Mouse (Mus musculus): ENCODE results near the gene Ltb4r1.

Ltb4r1 gene

DNA sequence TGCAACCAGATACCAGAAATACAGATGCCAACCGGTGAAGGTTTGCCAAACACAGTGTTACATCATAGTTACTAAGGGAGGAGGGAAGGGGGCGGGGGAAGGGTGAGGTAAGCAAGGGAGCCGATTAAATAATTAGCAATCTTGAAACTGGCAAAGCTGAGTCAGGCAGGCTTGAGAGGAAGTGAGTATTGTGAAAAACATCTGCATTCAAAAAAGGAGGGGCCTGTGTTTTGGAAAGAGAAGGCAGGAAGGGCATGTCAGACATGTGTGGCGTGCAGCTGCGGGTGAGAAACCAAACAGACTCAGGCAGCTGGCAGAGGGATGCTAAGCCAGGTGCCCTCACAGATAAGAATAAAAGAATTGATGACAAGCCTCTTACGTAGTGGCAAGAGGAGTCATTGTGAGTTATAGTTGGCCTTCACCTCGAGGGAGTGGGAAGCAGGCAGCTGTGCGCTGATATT, 41.3 kb upstream of the Ltb4r1 start:
- H3K9me3 ChIP-seq (ENCODE audit: low read length) = no peaks in the 10 kb centered on the region
- H3K36me3 ChIP-seq (ENCODE audit: insufficient read depth, low read length) = peaks cover 15% of the 10 kb centered on the region
- H3K4me3 ChIP-seq (replicated peaks; ENCODE audit: low read length) = no peak overlapping the region
- TF ChIP-seq NANOG (IDR thresholded peaks at IDR 0.05; ENCODE audit: borderline replicate concordance, low read length) (no peak), CTCF (conservative IDR thresholded peaks at IDR 0.05; ENCODE audit: low read length) (no peak)
- peaks cover 55% of the 10 kb centered on the region for H3K4me1 ChIP-seq (replicated peaks; ENCODE audit: low read depth, low read length)
- peaks cover 5% of the 10 kb centered on the region; the same call in 1 of the 2 replicates for H3K27me3 ChIP-seq (ENCODE audit: insufficient read depth, low read length)

DNA sequence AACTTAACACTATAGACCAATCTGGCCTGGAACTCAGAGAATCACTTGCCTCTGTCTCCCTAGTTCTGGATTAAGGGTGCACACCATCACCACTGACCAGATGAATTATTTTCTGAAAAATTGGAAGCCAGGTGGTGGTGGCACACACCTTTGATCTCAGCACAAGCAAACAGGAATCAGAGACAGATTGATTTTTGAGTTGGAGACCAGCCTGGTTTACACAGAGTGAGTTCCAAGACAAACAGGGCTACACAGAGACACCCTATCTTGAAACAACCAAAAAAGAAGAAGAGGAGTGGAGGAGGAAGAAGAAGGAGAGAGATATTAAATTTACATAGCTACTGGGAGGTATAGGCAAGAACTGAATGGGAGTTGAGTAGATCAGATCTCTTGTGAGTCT, 39.5 kb upstream of the Ltb4r1 start:
- peaks cover 37% of the 10 kb centered on the region for H3K4me1 ChIP-seq (replicated peaks; ENCODE audit: low read depth, low read length)
- H3K27me3 ChIP-seq (ENCODE audit: insufficient read depth, low read length) = peaks cover 19% of the 10 kb centered on the region
- no peak overlapping the region for H3K4me3 ChIP-seq (replicated peaks; ENCODE audit: low read length)
- TF ChIP-seq NANOG (IDR thresholded peaks at IDR 0.05; ENCODE audit: borderline replicate concordance, low read length) (no peak), CTCF (conservative IDR thresholded peaks at IDR 0.05; ENCODE audit: low read length) (no peak), POU5F1 (IDR thresholded peaks at IDR 0.05; ENCODE audit: borderline replicate concordance, low read length) (no peak)
- H3K36me3 ChIP-seq (ENCODE audit: insufficient read depth, low read length) = no peaks in the 10 kb centered on the region
- no peaks in the 10 kb centered on the region for H3K9me3 ChIP-seq (ENCODE audit: low read length)

DNA sequence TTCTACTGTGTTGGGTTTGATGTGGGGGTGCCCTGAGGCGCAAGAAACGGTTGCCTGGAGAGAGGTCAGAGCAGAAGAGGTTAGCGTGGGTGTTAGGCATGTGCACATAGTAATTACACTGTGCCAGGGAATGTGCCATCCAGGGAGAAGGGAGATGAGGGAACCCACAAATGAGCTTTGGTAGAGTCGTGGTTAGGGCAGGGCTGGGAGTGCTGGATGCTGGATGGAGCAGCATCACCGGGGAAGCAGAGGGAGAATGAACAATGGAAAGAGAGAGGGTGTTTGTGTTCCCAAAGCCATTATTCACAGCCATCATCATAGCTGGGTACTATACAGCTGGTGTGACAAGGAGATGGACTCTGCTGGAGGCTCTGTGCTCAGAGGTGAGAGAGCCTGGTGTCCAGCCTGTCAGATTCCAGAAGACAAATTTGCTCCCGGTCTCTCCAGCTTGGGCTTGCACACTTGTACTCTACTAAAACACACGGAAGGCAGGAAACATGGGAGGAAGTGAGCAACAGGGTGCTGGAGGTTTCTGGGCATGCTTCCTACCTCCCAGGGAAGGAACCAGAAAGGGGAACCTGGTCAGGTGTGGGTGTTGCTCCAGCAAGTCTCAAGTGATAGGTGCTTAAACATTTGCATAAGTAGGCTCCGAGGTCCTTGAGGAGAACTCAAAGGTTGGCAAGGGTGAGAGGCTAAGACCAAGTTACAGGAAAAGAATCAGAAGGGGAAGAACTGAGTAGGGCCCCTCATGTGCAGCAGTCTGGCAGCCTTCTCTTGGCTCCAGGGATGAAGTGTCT, 37.7 kb upstream of the Ltb4r1 start:
- TF ChIP-seq POU5F1 (IDR thresholded peaks at IDR 0.05; ENCODE audit: borderline replicate concordance, low read length) = no peak
- TF ChIP-seq NANOG (IDR thresholded peaks at IDR 0.05; ENCODE audit: borderline replicate concordance, low read length) = no peak
- no peak for TF ChIP-seq CTCF (conservative IDR thresholded peaks at IDR 0.05; ENCODE audit: low read length)
- Histone ChIP-seq H3K4me1 (replicated peaks; ENCODE audit: low read depth, low read length) (peaks cover 26% of the 10 kb centered on the region), H3K9me3 (ENCODE audit: low read length) (no peaks in the 10 kb centered on the region), H3K36me3 (ENCODE audit: insufficient read depth, low read length) (no peaks in the 10 kb centered on the region), H3K4me3 (replicated peaks; ENCODE audit: low read length) (no peak overlapping the region), H3K27me3 (ENCODE audit: insufficient read depth, low read length) (peaks cover 21% of the 10 kb centered on the region)

DNA sequence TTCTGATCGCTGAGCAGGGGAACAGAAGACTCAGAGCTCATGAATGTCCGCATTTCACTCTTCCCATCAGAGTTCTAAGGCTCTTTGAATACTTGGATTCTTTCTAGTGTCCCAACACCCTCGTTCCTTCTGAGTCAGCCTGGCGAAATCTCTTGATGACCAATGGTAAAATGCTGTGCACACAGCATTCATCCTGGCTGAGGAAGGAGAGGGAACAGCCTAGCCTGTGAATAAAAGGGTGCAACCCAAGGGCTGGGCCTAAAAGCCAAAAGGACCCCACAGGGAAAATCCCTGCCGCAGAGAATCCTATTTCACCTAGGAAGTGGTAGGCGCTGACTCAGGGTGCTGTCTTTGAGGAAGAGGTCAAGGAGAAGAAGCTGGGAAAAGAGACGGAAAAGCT, 35.6 kb upstream of the Ltb4r1 start:
- peaks cover 26% of the 10 kb centered on the region for H3K27me3 ChIP-seq (ENCODE audit: insufficient read depth, low read length)
- H3K4me1 ChIP-seq (replicated peaks; ENCODE audit: low read depth, low read length) = peaks cover 19% of the 10 kb centered on the region
- H3K36me3 ChIP-seq (ENCODE audit: insufficient read depth, low read length) = no peaks in the 10 kb centered on the region
- H3K4me3 ChIP-seq (replicated peaks; ENCODE audit: low read length) = no peak overlapping the region
- H3K9me3 ChIP-seq (ENCODE audit: low read length) = no peaks in the 10 kb centered on the region
- TF ChIP-seq CTCF (conservative IDR thresholded peaks at IDR 0.05; ENCODE audit: low read length) (no peak), NANOG (IDR thresholded peaks at IDR 0.05; ENCODE audit: borderline replicate concordance, low read length) (no peak), POU5F1 (IDR thresholded peaks at IDR 0.05; ENCODE audit: borderline replicate concordance, low read length) (no peak)

DNA sequence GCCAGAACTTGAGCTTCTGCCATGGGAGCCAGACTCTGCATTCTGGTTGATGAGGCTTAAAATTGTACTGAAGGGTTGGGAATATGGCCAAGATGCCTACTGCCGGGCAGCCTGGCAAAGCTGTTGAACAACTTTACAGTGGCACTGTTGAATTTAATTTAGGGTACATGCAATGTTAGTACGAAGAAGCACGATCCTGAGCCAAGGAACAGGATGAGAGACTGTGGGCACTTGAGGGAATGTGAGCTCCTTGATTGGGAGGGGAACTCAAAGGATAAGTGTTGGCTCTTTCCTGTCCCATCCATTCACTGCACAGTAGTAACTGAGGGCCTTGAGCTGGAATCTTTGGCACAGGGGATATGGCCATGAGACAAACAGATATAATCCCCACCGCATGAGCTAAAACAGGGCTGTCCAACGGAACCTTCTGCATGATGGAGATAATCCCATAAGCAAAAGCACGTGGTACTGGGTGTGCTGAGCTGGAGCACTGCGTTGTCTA, 35.2 kb upstream of the Ltb4r1 start:
- TF ChIP-seq POU5F1 (IDR thresholded peaks at IDR 0.05; ENCODE audit: borderline replicate concordance, low read length) = no peak
- TF ChIP-seq CTCF (conservative IDR thresholded peaks at IDR 0.05; ENCODE audit: low read length) = no peak
- no peak for TF ChIP-seq NANOG (IDR thresholded peaks at IDR 0.05; ENCODE audit: borderline replicate concordance, low read length)
- H3K4me3 ChIP-seq (replicated peaks; ENCODE audit: low read length) = no peak overlapping the region
- H3K9me3 ChIP-seq (ENCODE audit: low read length) = no peaks in the 10 kb centered on the region
- H3K36me3 ChIP-seq (ENCODE audit: insufficient read depth, low read length) = no peaks in the 10 kb centered on the region
- H3K27me3 ChIP-seq (ENCODE audit: insufficient read depth, low read length) = peaks cover 29% of the 10 kb centered on the region
- peaks cover 15% of the 10 kb centered on the region for H3K4me1 ChIP-seq (replicated peaks; ENCODE audit: low read depth, low read length)

DNA sequence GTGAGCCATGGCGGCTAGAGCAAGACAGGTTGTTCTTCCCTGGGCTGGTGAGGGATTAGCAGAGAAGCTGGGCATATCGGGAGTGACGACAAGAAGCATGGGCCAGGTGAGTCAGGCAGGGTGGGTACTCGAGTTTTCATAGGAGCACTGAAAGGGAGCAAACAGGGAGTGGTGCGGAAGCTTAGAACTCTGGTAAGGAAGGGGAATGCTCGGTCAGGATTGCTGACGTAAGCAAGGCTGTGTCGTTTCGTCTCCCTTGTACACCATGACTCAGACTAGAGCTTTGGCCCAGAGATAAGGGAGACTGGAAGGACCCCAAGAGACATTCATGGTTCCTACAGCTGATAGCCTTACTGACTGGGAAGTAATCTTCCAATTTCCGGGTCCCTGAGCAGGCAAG, 31.9 kb upstream of the Ltb4r1 start:
- no peak overlapping the region for H3K4me3 ChIP-seq (replicated peaks; ENCODE audit: low read length)
- peaks cover 3% of the 10 kb centered on the region; the same call in 1 of the 2 replicates for H3K4me1 ChIP-seq (replicated peaks; ENCODE audit: low read depth, low read length)
- H3K9me3 ChIP-seq (ENCODE audit: low read length) = no peaks in the 10 kb centered on the region
- H3K27me3 ChIP-seq (ENCODE audit: insufficient read depth, low read length) = peaks cover 31% of the 10 kb centered on the region
- no peak for TF ChIP-seq POU5F1 (IDR thresholded peaks at IDR 0.05; ENCODE audit: borderline replicate concordance, low read length)
- TF ChIP-seq NANOG (IDR thresholded peaks at IDR 0.05; ENCODE audit: borderline replicate concordance, low read length) = no peak
- no peak for TF ChIP-seq CTCF (conservative IDR thresholded peaks at IDR 0.05; ENCODE audit: low read length)
- peaks cover 6% of the 10 kb centered on the region for H3K36me3 ChIP-seq (ENCODE audit: insufficient read depth, low read length)

DNA sequence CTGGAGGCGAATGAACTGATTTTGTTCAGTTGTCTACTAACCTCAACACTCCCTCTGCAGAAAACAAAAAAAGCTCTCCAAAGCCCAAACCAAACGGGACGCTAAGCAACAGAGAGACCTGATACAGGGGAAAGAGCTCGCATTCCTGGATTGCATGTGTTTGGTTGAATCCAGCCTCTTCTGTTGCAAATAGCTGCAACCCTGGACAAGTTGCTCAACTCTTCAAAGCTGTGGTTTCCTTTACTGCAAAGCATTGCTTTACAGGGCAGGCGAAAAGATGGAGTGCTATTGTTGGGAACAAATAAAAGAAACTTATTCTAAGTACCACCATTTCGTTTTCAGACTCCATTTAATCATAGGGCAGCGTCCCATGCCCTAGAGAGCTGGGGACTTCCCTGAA, 30.9 kb upstream of the Ltb4r1 start:
- TF ChIP-seq POU5F1 (IDR thresholded peaks at IDR 0.05; ENCODE audit: borderline replicate concordance, low read length) (no peak), CTCF (conservative IDR thresholded peaks at IDR 0.05; ENCODE audit: low read length) (no peak), NANOG (IDR thresholded peaks at IDR 0.05; ENCODE audit: borderline replicate concordance, low read length) (no peak)

DNA sequence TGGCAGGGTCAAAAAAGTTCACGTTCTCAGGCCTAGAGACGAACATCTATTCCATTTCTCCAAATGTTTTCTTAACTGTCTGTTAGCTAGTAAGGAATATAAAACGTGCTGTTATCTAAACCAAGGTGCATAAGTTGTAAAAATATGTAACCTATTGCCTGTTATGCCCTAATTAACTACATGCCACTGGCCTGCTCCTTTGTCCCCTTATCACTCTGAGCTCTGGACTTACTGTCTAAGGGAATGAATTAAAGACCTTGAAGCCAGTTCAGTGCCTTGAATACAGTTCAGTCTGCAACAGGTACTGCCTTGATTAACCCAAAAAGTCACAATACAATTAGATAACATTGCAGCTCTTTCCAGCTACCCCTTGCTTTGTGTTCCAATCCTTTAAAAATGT, 30.4 kb upstream of the Ltb4r1 start:
- peaks cover 11% of the 10 kb centered on the region for H3K4me1 ChIP-seq (replicated peaks; ENCODE audit: low read depth, low read length)
- H3K9me3 ChIP-seq (ENCODE audit: low read length) = no peaks in the 10 kb centered on the region
- peaks cover 25% of the 10 kb centered on the region for H3K27me3 ChIP-seq (ENCODE audit: insufficient read depth, low read length)
- H3K36me3 ChIP-seq (ENCODE audit: insufficient read depth, low read length) = peaks cover 20% of the 10 kb centered on the region
- H3K4me3 ChIP-seq (replicated peaks; ENCODE audit: low read length) = no peak overlapping the region
- TF ChIP-seq NANOG (IDR thresholded peaks at IDR 0.05; ENCODE audit: borderline replicate concordance, low read length) = no peak
- TF ChIP-seq POU5F1 (IDR thresholded peaks at IDR 0.05; ENCODE audit: borderline replicate concordance, low read length) = no peak
- TF ChIP-seq CTCF (conservative IDR thresholded peaks at IDR 0.05; ENCODE audit: low read length) = no peak

More for the DNA sequence above, 30.9 kb upstream of the Ltb4r1 start:
- Histone ChIP-seq H3K36me3 (ENCODE audit: insufficient read depth, low read length) (peaks cover 15% of the 10 kb centered on the region), H3K27me3 (ENCODE audit: insufficient read depth, low read length) (peaks cover 30% of the 10 kb centered on the region), H3K4me3 (replicated peaks; ENCODE audit: low read length) (no peak overlapping the region), H3K9me3 (ENCODE audit: low read length) (no peaks in the 10 kb centered on the region), H3K4me1 (replicated peaks; ENCODE audit: low read depth, low read length) (peaks cover 10% of the 10 kb centered on the region)
